Mouse (Mus musculus) regulatory T cell (primary cell): ENCODE measurements at regions not wholly inside any gene's neighbourhood (a gene's known extent, or its start where the extent isn't known, plus 50 kb on each side); places are given as distances from the start of the nearest gene placed in this dataset.

Source experiments
- in situ Hi-C: fragments of 300-600 bp; cut with MboI, MseI; formaldehyde crosslinking; loops from one replicate; pipeline ENCODE4 v1.15.1; 2025; ENCODE audit warnings: high pct_unique_total_duplicates

DNA sequence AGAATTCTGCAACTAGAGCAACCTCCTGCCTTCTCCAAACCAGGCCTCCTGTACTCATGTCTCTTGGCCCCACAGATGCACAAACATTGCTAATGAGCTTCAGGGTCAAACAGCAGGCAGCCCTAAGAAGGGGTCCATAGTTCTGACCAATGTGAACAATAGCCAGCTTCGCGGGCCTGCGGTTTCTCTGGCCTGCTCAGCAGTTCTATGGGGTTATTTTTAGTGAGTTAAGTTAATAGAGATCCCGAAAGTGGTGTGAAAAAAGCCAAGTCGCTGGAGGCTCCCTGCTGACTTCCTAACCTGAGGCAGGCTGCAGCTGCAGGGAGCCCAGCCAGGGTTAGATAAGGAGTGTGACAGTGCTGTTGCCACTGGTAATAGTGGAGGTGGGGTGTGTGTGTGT is 106.6 kb downstream of the Pdcd6ip start:
- in situ Hi-C loops, result no loop called here

GRCm38 (mm10) chr9:113587260-113587659 is 120.8 kb downstream of the Pdcd6ip start:
- in situ Hi-C loops, result no loop called here

DNA sequence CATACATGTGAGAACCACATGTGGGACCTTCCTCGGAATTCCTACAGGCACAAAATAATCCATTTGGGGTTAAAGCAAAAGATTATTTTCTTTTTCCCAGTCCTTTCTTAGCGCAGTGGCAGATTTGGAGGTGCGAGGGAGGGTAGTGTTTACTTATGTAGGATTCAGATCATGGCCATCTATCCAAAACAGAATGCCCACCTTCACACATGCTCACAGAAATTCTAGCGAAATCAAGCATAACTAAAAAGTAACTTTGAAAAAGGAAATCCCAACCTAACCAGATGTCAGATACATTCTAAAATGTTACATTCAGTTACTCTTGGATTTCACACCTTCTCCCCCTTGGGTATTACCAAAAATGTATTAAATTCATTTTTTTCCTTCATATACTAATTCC is 121.6 kb downstream of the Pdcd6ip start:
- in situ Hi-C loops, result no loop called here

DNA sequence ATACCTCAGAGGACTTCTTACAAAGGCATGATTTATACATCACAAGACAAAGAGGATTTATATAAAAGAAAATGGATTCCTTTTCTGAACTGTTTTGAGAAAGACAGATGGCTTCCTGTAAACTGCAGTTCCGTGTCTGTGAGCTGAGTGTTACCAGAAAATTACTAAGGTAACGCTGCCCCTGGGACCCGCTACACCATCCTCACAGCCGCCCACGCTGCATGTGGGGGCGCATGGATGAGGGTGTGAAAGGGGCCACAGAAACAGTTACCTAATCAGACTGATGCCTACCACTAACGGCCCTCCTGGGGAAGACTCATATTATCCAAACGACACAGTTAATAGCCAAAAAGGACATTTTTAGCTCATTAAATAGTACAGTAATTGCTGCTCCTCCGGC is 129.8 kb downstream of the Pdcd6ip start:
- in situ Hi-C loops, result no loop called here

DNA sequence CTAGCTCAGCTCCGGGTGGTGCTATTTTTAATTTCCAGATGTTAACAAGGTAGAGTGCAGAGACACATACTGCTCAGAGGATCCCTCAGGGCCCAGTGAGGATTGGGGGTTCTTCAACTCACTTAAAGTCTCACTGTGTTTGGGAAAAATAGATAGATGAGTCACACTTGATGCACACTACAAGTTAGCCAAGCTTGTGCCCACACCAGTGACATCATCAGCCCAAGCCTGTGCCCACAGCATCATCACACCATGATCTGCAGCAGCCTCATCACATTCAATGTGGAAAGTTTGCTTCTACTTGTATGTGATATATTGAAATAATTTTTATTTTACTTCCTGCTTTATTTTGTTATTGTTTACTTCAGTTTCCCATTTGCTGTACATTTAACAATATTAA is 139.2 kb downstream of the Pdcd6ip start:
- in situ Hi-C loops, result no loop called here

DNA sequence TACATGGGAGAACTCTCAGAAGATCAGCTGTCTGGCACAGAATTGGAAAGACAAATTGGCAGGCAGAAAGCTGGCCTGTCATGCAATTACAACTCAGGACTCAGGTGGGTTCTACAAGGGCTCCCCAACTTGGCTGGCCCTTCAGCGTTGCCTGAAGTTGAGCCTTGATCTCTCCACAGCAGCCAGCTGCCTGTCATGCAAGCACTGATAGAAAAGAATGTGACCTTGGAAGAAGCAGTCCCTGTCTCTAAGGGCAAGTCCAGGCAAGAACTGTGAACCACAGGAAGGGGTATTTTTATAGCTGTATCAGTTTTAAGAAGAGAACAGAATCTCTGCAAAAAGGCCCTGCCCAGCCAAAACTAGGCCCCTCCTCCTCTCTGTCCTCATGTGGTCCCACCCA is 140.4 kb downstream of the Pdcd6ip start:
- in situ Hi-C loops, result no loop called here

DNA sequence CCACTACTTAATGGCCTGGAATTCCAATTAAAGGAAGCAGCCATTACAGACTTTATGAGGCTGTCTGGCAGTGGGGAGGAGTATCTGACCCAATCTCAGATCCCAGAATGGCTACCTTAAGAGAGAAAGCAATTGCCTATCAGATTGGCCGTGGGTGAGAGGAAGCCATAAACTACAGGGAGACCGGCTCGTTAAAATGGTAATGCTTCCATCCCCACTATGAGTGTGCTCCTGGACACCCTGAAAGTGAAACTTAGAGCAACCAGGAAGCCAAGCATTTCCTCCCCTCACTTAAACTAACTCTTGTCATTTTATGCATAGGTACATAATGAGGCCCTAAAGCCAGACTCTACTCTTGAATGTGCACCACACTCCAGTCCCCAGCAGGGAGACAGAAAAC is 141.4 kb downstream of the Pdcd6ip start:
- in situ Hi-C loops, result no loop called here

- in situ Hi-C loops, result no loop called here
These were observed 154.1 kb downstream of the Pdcd6ip start for GRCm38 (mm10) chr9:113553911-113554310.

GRCm38 (mm10) chr9:113547458-113547857 is 160.6 kb downstream of the Pdcd6ip start:
- in situ Hi-C loops, result no loop called here

GRCm38 (mm10) chr9:113528586-113528985 is 179.5 kb downstream of the Pdcd6ip start:
- in situ Hi-C loops, result no loop called here

GRCm38 (mm10) chr9:113524307-113524706 is 183.8 kb downstream of the Pdcd6ip start:
- in situ Hi-C loops, result no loop called here

DNA sequence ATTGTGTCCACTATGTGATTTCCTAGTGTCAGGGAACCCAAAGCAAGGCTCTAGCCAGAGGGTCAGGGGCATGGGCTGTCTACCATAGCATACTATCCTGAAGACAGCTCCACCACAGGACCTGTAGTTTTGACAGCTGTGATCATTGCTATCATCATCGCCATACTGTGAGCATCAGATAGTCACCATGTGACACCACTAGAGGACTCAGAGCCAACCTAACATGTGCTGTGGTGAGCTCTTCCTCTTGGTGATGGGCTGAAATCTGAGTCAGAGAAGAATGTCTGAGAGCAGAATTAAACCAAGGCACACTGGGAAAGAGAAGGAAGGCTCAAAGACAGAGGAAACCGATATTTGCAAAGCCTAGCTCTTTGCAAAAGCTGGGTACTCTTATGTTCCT is 184.9 kb downstream of the Pdcd6ip start:
- in situ Hi-C loops, result no loop called here

GRCm38 (mm10) chr9:113519727-113520126 is 188.3 kb downstream of the Pdcd6ip start:
- in situ Hi-C loops, result no loop called here

DNA sequence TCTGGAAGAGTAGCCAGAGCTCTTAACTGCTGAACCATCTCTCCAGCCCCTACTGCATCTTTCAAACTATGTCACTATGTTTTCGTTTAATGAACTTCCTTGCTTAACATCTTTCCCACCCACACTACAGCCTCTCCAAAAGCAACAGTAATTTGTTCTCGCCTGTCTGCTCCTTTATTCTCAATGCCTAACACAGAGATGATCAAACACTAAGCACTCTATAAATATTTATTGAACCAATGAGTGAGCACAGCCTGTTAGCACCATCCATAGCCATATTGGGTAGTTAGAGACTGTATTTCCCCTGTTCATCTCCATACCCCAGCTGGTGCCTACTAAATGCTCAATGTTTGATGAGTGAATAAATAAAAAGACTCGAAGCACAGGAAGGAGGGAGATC is 189.6 kb downstream of the Pdcd6ip start:
- in situ Hi-C loops, result no loop called here

DNA sequence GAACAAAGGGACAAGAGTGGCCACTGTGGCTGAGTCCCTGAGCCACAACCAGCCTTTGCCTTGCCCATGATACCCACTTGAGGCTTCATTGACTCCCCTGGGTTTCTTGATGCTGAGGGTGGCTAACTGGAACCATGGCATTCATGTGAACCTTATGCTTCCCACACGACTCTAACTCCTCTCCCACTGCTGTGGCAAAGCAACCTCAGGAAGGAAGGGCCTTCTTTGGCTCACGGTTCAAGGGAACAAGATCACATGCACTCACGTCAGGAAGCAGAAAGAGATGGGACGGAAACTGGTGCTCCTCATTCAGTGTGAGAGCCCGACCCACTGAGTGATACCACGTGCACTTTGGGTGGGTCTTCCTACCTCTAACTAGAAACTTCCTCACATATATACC is 190.3 kb downstream of the Pdcd6ip start:
- in situ Hi-C loops, result no loop called here

- in situ Hi-C loops, result no loop called here
These were observed 192.4 kb downstream of the Pdcd6ip start for GRCm38 (mm10) chr9:113515703-113516020.

- in situ Hi-C loops, result no loop called here
These were observed 193.0 kb downstream of the Pdcd6ip start for GRCm38 (mm10) chr9:113514846-113515702.

- in situ Hi-C loops, result no loop called here
These were observed 196.8 kb downstream of the Pdcd6ip start for GRCm38 (mm10) chr9:113511302-113511701.

DNA sequence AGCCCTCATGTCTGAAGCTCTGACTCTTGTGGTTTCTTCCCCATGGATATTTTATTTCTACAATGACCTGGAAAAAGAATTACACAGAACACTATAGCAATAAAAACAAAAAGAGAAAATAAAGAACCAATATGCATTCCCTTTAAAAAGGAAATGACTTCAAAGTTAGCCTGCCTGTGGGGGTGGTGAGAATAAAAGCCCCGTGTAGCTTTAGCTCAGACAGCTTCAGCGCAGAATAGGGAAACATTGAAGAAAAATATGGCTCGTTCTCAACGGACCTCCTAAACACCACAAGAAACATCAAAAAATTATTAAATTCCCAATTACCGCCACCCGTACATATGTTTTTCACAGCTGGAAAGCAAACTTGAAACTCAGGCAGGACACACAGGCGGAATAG is 198.7 kb downstream of the Pdcd6ip start:
- in situ Hi-C loops, result no loop called here

DNA sequence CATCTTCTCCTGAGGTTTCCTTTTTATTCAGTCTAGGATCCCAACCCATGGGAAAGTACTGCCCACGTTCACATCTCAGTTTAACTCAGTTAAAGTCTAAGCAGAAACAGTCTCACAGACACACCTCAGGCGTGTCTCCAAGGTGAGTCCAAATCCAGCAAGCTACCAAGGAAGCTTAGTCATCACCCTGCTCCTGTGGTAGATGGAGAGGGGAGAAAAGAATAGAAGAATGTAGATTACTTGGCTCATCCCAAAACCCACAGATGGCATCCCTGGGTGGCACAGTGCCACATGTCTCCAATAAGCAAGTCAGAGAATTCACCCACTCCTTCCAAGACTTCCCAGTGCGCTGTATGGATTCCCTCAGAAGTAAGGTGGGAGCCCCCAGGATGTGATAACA is 199.2 kb downstream of the Pdcd6ip start:
- in situ Hi-C loops, result no loop called here

DNA sequence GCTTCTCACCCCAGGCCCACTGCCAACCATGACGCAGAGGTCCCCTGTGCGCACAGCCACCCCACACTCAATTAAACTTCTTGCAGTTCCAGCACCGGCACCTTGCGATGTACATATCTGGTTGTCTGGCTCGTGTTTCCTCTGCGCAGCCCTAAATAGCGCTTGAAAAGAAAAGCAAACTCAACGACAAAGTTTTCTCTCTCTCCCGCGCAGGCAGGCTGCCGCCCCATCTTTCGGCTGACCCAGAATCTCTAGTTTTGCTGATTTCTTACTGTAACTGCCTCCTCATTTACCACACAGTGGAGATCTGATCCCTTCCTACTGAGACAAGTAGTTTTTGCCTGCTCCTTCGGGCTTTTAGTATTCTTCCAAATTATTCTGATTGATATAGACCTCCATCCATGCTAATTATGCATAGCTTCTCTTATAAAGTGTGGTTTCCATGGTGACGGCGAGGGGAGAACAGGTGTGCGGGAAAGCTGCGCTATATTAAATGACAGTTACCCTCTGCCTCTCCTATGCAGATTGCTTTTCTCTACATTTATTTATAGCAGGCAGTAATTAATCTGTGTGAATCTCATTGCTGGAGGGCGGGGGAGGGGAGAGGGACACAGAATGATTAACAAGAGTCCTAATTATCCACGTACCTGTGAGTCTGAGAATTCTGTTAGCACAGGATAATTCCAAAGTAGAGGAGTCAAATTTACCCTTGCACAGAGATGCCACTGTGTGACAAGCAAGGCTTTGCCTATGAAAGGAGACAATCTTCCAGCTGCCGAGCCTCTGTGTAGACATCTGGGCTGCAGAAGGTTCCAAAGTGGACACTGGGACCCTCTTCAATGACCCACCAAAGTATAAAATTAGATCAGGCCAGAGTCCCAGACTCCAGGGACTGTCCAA is 200.2 kb downstream of the Pdcd6ip start:
- in situ Hi-C loops, result no loop called here

DNA sequence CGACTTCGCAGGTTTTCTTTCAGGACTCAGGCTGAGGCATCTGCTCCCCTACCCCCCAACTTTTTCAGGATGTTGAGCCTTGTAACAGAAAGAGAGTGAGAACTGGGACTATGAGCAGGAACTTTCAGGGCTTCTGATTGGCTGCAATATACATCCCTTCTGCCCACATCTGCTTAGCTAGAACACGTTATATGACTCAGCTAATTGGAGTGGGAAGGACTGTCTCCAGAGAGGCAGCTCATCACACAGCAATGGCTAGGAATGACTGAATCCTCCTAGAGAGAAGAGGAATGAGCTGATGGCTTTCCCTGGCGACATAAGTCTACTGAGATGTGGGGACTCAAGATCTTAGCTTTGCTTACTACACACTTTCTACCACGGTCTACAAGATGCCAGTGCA is 208.8 kb downstream of the Pdcd6ip start:
- in situ Hi-C loops, result no loop called here

- in situ Hi-C loops, result no loop called here
These were observed 211.8 kb downstream of the Pdcd6ip start for GRCm38 (mm10) chr9:113496176-113496732.
